16 mouse cellular contexts compared by ENCODE assay signal in the genomic region with DNA sequence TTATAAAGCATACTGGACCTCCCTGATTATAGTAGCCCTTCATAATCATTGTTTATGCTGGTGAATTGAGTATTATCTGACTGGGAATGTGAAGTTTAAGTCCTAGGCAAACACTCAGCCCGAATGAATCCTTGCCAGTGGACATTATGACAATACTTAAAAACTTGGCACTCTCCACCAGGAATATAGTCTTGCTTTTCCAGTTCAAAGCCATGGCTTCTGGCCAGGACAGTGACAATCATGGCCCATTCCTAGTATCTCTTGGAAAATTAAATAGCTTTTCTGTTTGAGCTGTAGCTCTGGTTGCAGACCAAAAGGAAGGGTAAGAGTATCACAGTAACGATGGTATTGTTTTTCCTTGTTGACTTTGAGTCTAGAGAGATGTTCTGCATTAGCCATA. TPM values are rescaled to one million over a fixed set of nuclear protein-coding genes. Genes with fewer than 3 reads are reported as not detected.
A peak's percentile ranks its signal among the peaks of the same experiment; 100 is the strongest.
DNase-seq lines count a peak whose midpoint lies in the region; ATAC-seq and TF ChIP-seq lines count a peak whose summit lies in the region.
"Had no signal": no experiment of that assay in that cellular context is flagged by ENCODE, and none has a peak within 500 bp of the region (broad histone marks: within the 10 kb centered on the region; RNA-seq: fewer than 3 reads in every experiment).

No protein-coding gene starts in this region.

- H3K36me3 ChIP-seq in heart, postnatal 0 days (replicated peaks; ENCODE audit: control insufficient read depth, insufficient read depth, low read length), result no peaks in the 10 kb centered on the region
- H3K36me3 ChIP-seq: lung, embryonic 15.5 days had no signal

- no peak overlapping the region for H3K27ac ChIP-seq in heart, postnatal 0 days (ENCODE audit: low read depth)
- H3K27ac ChIP-seq: lung, embryonic 15.5 days; stomach, postnatal 0 days had no signal

- 0 out of 2 replicates have a peak overlapping the region, but pooled peaks have one; percentile 18 for H3K4me2 ChIP-seq in heart, postnatal 0 days (ENCODE audit: low read depth, low read length)
- H3K4me2 ChIP-seq: lung, embryonic 15.5 days had no signal

- no peak overlapping the region for H3K4me3 ChIP-seq in heart, postnatal 0 days (ENCODE audit: low read depth, low read length)
- H3K4me3 ChIP-seq: lung, embryonic 15.5 days had no signal

- ATAC-seq in heart, postnatal 0 days (ENCODE audit: insufficient read depth, low read depth), result no peak
- ATAC-seq: forebrain, postnatal 0 days; hindbrain, embryonic 16.5 days had no signal

- H3K9ac ChIP-seq in heart, postnatal 0 days (replicated peaks; ENCODE audit: low read depth, low read length), result no peak overlapping the region
- H3K9ac ChIP-seq: forebrain, postnatal 0 days; lung, embryonic 15.5 days had no signal

- intact Hi-C loops in left cerebral cortex, postnatal 4 days (cut with DNase I), result no loop called here
- intact Hi-C loops in left cerebral cortex, postnatal 10 days (cut with DNase I), result no loop called here

- DNase-seq in cerebellum, adult 9-10 months, result peak; percentile 4
- DNase-seq in cerebellum, postnatal 36 days, result no peak
- no peak for DNase-seq in heart, postnatal 0 days (ENCODE audit: low spot score)
- DNase-seq in heart, adult 9 months (ENCODE audit: low spot score in 2 of 2), result no peak
- peak; percentile 11 for DNase-seq in left cerebral cortex, postnatal 4 days
- DNase-seq in left cerebral cortex, postnatal 10 days (ENCODE audit: extremely low spot score in 1 of 2, low spot score in 2 of 2), result no peak
- DNase-seq in adrenal gland, postnatal 14 days, result peak; percentile 39
- no peak for DNase-seq in embryo, embryonic 9.5 days (ENCODE audit: extremely low spot score)
- DNase-seq: forebrain, postnatal 0 days; kidney, adult 11 months; layer of hippocampus, postnatal 36 days had no signal

- no peaks in the 10 kb centered on the region for H3K27me3 ChIP-seq in heart, postnatal 0 days (ENCODE audit: control insufficient read depth, insufficient read depth, low read length)
- H3K27me3 ChIP-seq: CH12.LX; lung, embryonic 15.5 days had no signal

- no peak for TF ChIP-seq CTCF in heart, postnatal 0 days (IDR thresholded peaks at IDR 0.05; ENCODE audit: low read depth)

- no peak for TF ChIP-seq EP300 in heart, postnatal 0 days (IDR thresholded peaks at IDR 0.05; ENCODE audit: low read depth)

- no peaks in the 10 kb centered on the region for H3K9me3 ChIP-seq in heart, postnatal 0 days (replicated peaks; ENCODE audit: control insufficient read depth, low read length)
- H3K9me3 ChIP-seq: lung, embryonic 15.5 days had no signal

- H3K4me1 ChIP-seq in heart, postnatal 0 days (ENCODE audit: control insufficient read depth, insufficient read depth), result no peaks in the 10 kb centered on the region
- H3K4me1 ChIP-seq: lung, embryonic 15.5 days had no signal

- 24% methylated on average over 2 of the region's 2 CpGs for WGBS in heart, postnatal 0 days

RNA-seq across cellular contexts. Expression of a gene that starts 10.5 kb away (rescaled TPM):
- total RNA-seq in heart, postnatal 0 days (2014; rRNA removed; ENCODE audit: low replicate concordance), result 46.5 and 60.9 TPM in 2 replicates
- 12.4 and 12.6 TPM in 2 replicates for polyA plus RNA-seq in heart, postnatal 0 days (2015; fragmentation: Nextera tagmentation; extraction: Ambion mirVana)
- total RNA-seq in left cerebral cortex, postnatal 4 days (2021), result 10 to 100 TPM; 29.2 to 32.5 TPM
- 10 to 100 TPM; 61.0 to 65.6 TPM for total RNA-seq in left cerebral cortex, postnatal 10 days (2021)
- total RNA-seq in adrenal gland, postnatal 14 days (2021), result 17.1 and 21.0 TPM in 2 replicates
- total RNA-seq: CH12.LX; neutrophil, adult 5-6 weeks had no signal

Comparison
In these comparisons a context has a peak if more than half of its experiments do, and no peak if none do; other contexts are left out.
1. DNase-seq: peak in cerebellum, adult 9-10 months (single experiment), left cerebral cortex, postnatal 4 days (single experiment) and adrenal gland, postnatal 14 days (single experiment); none in cerebellum, postnatal 36 days (0 of 2), heart, postnatal 0 days (single experiment), heart, adult 9 months (0 of 2), left cerebral cortex, postnatal 10 days (0 of 2) and embryo, embryonic 9.5 days (single experiment).